Mouse (Mus musculus) spleen, postnatal 10 days (tissue): ENCODE data around the gene Btg1.

ENCODE experiments used
- DNase-seq, 2 experiments: peaks; one replicate each; pipeline ENCODE4 v3.0.0; 2021 to 2022; ENCODE audit warnings: low spot score in 2 of 2

The Btg1 gene

DNA sequence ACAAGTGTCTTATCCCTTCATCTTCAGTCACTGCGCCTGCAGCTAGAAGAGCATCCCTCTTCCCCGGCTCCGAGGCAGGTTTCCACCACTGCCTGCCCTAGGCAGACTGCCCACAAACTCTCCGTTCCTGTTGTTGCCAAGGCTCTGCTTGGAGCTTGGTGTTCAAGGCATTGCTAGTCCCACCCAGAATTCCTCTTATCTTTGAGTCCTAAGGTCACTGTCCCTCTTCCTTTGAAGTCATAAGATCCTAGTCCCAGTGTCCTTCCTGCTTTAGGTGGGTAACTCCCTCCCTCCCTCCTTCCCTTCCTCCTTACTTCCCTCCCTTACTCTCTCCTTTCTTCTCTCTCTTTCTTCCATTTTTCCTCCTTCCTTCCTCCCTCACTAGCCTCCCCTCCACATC, 46.2 kb downstream of the Btg1 start:
- DNase-seq: no peak

GRCm38 (mm10) chr10:96663739-96664430, 47.1 kb downstream of the Btg1 start:
- DNase-seq: no peak
